Mouse (Mus musculus) embryo, embryonic 11.5 days (tissue): ENCODE data around the gene Kcnj9.
A peak's percentile ranks its signal among the peaks of the same experiment; 100 is the strongest.

Experiments used
- DNase-seq: peaks from one replicate; pipeline ENCODE4 v3.0.0-alpha.2; 2012; ENCODE audit warnings: low read depth, low spot score

Gene Kcnj9

GRCm38 (mm10) chr1:172329131-172329530, at the start of gene Kcnj9:
Kcnj9 (minus strand) TSS chr1:172329318.
- no peak for DNase-seq

- no peak for DNase-seq
Observed at GRCm38 (mm10) chr1:172376758-172377458, 47.8 kb upstream of the Kcnj9 start.

GRCm38 (mm10) chr1:172376198-172376667, 47.1 kb upstream of the Kcnj9 start, which contains the start of gene Pigm:
Pigm (plus strand) TSS chr1:172376546.
- DNase-seq, result peak; percentile 94

DNA sequence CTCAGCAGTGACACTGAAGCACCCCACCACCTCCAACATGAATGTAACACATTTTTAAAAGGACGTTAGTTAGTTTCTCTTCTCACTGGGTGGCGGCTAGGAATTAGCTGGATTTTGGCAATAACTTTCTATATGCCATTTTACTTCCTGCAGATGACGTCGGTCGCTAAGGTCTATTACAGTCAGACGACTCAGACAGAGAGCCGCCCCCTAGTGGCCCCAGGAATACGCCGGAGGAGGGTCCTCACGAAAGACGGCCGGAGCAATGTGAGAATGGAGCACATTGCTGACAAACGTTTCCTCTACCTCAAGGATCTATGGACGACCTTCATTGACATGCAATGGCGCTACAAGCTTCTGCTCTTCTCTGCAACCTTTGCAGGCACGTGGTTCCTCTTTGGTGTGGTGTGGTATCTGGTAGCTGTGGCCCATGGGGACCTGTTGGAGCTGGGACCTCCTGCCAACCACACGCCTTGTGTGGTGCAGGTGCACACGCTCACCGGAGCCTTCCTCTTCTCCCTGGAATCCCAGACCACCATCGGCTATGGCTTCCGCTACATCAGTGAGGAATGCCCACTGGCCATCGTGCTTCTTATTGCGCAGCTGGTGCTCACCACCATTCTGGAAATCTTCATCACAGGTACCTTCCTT, 39.8 kb upstream of the Kcnj9 start:
- DNase-seq, result peak; percentile 34

GRCm38 (mm10) chr1:172364684-172365083, 35.6 kb upstream of the Kcnj9 start:
- DNase-seq, result peak; percentile 46

- no peak for DNase-seq
Observed at GRCm38 (mm10) chr1:172358341-172358740, 29.2 kb upstream of the Kcnj9 start.

DNA sequence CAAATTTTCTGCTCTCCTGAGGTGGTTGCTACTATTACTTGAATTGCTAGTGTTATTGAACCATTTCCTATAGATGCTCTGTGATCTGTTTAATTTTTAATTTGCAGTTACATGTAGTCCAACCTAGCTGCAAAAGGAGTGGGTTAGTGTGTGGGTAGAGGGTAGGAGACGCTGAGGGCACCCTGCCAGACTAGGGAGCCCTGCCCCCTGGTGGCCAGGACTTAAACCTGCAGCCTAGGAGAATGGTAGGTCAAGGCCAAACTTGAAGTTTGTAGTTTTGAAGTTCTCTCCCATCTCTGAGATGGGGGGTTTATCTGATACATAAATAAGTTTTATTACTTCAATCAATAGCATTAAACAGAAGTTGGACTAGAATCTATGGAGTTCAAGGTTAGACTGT, 28.4 kb upstream of the Kcnj9 start:
- peak; percentile 38 for DNase-seq

DNA sequence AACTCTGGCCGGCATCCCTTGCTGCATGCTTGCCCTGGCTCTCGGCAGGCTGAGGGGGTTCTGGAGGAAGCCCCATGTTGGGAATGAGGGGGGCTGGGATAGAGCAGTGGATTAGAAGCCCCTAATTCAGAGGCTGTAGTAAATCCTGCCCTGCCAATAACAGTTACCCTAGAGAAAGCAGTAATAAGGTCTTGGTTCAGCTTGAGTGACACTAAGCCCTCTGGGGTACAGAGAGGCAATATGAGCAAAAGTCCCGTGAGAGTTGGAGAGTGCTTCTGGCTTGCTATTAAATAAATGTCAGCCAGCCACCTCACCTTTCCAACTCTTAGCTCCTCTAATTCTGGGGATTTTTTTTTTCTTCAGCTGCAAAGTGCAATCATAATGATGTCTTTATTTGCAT, 26.2 kb upstream of the Kcnj9 start:
- DNase-seq, result no peak

DNA sequence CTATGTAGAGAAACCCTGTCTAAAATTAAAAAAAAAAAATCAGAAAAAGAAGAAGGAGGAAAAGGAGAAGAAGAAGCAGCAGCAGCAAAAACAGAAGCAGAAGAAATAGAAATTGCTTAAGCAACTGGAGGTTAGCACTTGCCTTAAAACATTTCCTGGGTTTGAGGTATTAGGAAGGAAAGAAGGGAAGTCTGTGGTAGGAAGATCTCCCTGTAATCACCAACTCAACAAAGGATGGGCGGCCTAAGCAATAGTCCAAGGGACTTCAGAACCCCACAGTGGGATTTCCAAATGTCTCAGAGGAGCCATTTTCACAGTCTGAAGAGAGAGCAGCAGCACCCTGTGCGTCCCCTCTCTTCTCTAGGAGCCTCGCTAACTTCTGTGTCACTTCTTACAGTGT, 23.3 kb upstream of the Kcnj9 start:
- no peak for DNase-seq

- DNase-seq, result no peak
Observed at GRCm38 (mm10) chr1:172352001-172352400, 22.9 kb upstream of the Kcnj9 start.

GRCm38 (mm10) chr1:172349916-172350812, 21.0 kb upstream of the Kcnj9 start:
- DNase-seq, result peak; percentile 35

DNA sequence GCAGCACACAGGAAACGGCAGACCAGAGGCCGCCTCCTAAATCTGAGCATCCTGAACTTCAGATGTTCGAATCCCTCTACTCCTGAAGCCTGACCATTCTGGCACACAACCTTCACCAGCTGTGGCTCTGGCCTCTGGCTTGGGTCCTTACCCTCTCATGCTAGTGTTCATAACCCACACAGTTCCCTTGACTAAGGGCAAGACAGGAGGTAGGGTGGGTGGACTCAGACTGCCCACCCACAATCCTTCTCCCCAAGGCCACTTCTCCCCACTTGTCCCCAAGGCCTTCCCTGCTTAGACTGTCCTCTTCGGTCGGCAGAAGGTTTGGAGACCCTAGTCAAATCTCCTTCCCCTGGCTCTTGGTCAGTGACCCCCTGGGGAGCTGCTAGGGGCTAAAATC, 20.4 kb upstream of the Kcnj9 start:
- no peak for DNase-seq

DNA sequence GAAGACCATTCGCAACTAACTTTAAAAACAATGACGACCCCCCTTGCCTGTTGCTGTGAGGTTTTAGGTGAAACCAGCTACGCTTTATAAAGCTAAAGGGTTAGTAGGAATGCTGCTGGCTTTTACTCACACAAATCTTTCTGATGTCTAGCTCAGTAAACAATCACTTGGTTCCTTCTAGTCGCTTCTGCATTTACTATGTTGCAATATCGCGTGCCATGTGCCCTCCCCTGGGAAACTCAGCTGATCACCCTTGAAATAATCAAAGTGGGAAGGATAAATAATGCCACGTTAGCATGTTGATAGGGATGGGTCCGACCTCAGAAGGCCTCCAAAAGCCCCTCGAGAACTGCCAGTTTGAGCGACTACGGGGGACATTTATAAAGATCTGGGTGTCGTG, 18.3 kb upstream of the Kcnj9 start:
- DNase-seq, result no peak

GRCm38 (mm10) chr1:172346707-172347106, 17.6 kb upstream of the Kcnj9 start:
- no peak for DNase-seq

DNA sequence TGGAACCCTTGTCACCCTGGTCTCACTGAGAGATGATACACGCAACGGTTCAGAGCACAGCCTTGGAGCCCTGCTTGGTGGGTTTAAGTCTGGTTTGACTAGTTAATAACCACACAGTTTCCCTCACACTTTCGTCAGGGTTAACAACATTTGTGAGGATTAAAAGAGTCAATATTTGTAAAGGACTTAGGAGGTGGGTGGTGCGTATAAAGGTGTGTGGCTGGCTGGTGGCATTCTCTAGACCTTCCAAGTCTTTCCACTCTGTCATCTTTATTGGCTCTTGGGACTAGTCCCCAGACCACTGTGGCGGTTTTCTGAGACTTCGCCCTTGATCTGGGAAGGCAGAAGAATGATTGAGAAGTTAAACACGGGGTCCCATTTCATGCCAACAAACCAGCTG, 15.7 kb upstream of the Kcnj9 start:
- DNase-seq, result no peak

DNA sequence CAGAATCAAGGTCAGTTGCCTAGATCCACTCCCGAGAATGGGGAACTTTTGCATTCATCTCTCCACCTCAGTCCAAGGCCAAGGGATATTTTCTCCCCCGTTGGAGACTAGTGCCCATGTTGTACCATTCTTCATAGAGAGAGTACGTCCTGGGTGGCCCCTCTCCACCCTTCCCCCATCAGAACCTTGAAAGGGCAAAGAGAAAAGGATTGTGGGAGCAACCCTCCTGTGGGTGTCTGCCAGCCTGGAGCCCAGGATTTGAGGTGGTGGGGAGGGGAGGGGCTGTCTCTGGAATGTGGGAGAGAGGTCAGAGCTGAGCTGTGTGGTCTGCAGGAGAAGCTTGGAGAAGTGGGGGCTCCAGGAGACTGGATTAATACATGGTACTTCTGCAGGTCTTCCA, 14.8 kb upstream of the Kcnj9 start:
- DNase-seq, result no peak

DNA sequence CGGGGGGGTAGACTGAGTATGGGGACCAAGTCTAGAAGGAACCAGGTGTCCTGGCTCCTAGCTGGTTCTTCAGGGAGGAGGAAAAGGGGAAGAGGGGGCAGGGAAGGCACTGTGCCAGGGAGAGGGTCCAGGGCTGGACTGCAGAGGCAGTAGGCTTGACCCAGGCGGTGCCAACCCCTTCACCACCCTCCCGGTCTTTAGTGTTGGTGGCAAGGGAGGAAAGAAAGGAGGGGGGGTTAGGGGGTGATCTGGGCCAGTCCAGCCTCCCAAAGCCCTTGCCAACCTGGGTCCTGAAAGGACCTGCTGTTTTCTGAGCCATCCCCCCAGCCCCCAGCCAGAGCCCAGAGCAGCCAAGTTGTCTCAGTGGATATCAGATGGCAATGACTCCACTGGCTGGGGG, 13.6 kb upstream of the Kcnj9 start:
- no peak for DNase-seq

- no peak for DNase-seq
Observed at GRCm38 (mm10) chr1:172341386-172341785, 12.3 kb upstream of the Kcnj9 start.

DNA sequence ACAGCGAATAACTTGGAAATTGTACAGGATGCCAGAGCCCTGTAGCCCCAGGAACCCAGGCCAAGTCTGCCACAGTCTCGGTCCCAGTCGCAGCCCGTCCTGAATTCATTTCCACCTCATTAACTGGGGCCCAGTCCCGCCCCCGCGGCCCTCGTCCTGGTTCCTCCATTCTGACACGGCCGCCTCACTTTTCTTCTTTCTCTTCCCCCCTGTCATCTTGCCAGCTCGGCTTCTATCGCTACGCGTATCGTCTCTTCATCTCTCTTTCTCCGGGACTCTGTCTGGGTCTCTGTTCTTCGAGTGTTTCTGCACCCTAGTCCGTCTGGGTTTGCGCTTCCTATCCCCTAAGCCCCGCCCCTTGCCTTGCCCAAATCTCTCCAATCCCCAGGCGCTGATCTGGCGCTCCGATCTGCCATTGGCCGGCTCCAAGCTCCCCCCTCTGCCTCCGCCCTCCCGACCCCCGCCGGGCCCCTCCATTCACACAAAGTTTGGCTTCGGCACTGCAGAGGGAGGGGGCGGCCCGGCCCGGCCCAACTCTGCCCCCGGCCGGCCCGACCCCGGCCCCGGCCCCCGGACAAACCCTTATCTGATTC, 11.7 kb upstream of the Kcnj9 start, which contains the start of gene Kcnj10:
TSS of gene Kcnj10 (plus strand) at position 482 of the 593 bp plus-strand sequence.
- peak; percentile 55 for DNase-seq

DNA sequence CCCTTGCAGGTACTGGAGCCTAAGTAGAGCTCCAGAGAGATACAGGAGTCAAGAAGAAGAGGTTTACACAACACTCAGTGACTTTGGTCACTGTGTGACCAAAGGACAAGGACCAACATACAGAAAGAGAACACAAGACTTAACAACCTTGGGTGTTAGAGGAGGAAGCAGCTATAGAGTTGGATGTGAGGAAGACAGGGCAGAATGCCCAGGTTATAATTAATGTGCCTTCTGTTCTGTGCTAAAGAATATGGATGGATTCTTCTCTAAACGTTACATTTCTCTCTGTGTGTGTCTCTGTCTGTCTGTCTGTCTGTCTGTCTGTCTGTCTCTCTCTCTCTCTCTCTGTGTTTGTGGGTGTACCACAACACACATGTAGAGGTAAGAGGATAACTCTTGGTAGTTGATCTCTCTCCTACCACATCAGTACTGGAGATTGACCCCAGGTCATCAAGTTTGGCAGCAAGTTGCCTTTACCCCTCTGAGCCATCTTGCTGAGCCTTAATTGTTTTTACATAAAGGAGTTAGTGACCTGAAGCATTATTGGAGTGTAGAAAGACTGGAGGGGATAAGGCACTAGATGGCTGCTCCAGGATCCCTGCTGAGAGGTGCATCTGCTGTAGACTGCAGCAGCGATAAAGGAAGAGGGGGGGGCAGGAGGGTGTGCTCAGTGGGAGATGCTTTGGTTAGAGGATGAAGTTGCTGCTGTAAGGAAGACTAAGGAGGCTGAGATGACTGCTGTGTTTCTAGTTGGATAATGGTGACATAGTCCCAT, 8.5 kb upstream of the Kcnj9 start:
- DNase-seq, result no peak

- no peak for DNase-seq
Observed at GRCm38 (mm10) chr1:172335804-172336203, 6.7 kb upstream of the Kcnj9 start.
